Mouse (Mus musculus): ENCODE results near the gene 3110040N11Rik. TPM values are rescaled to one million over a fixed set of nuclear protein-coding genes. Genes with fewer than 3 reads are reported as not detected.

3110040N11Rik gene
- polyA plus RNA-seq, 1 experiment from 2014 or later = 30.3 TPM

GRCm38 (mm10) chr7:81775325-81775724 is 14.0 kb downstream of the 3110040N11Rik start:
- Histone ChIP-seq H3K9ac (replicated peaks; ENCODE audit: low read depth) (no peak overlapping the region), H3K4me1 (ENCODE audit: insufficient read depth, low read depth, low read length) (no peaks in the 10 kb centered on the region), H3K4me2 (replicated peaks; ENCODE audit: low read depth, low read length) (no peak overlapping the region), H3K27ac (ENCODE audit: low read length) (no peak overlapping the region), H3K4me3 (ENCODE audit: low read depth, low read length) (no peak overlapping the region), H3K9me3 (ENCODE audit: low read length) (no peaks in the 10 kb centered on the region), H3K27me3 (replicated peaks; ENCODE audit: insufficient read depth, low read length) (no peaks in the 10 kb centered on the region), H3K36me3 (ENCODE audit: insufficient read depth, low read length) (peaks cover under 1% of the 10 kb centered on the region; the same call in 1 of the 2 replicates)
- WGBS = 70% methylated on average over 5 of the region's 5 CpGs
- no peak for ATAC-seq
- TF ChIP-seq EP300 (IDR thresholded peaks at IDR 0.05) = no peak
- no peak for DNase-seq (ENCODE audit: low spot score)

GRCm38 (mm10) chr7:81772786-81773539 is 16.3 kb downstream of the 3110040N11Rik start:
- Histone ChIP-seq H3K27ac (ENCODE audit: low read length) (no peak overlapping the region), H3K9ac (replicated peaks; ENCODE audit: low read depth) (no peak overlapping the region), H3K27me3 (replicated peaks; ENCODE audit: insufficient read depth, low read length) (no peaks in the 10 kb centered on the region), H3K4me2 (replicated peaks; ENCODE audit: low read depth, low read length) (no peak overlapping the region), H3K4me3 (ENCODE audit: low read depth, low read length) (no peak overlapping the region), H3K36me3 (ENCODE audit: insufficient read depth, low read length) (no peaks in the 10 kb centered on the region), H3K9me3 (ENCODE audit: low read length) (no peaks in the 10 kb centered on the region), H3K4me1 (ENCODE audit: insufficient read depth, low read depth, low read length) (no peaks in the 10 kb centered on the region)
- DNase-seq (ENCODE audit: low spot score) = no peak
- no peak for ATAC-seq
- TF ChIP-seq EP300 (IDR thresholded peaks at IDR 0.05) (no peak), CTCF (IDR thresholded peaks at IDR 0.05) (no peak)
- WGBS = 60% methylated on average over 10 of the region's 10 CpGs

- 2% methylated on average over 57 of the region's 60 CpGs for WGBS
- TF ChIP-seq CTCF (IDR thresholded peaks at IDR 0.05) (peak; percentile 56), EP300 (IDR thresholded peaks at IDR 0.05) (no peak)
- H3K27ac ChIP-seq (ENCODE audit: low read length) = peak overlapping the region; percentile 94
- H3K9ac ChIP-seq (replicated peaks; ENCODE audit: low read depth) = peak overlapping the region; percentile 94
- no peaks in the 10 kb centered on the region for H3K36me3 ChIP-seq (ENCODE audit: insufficient read depth, low read length)
- peak overlapping the region; percentile 83 for H3K4me2 ChIP-seq (replicated peaks; ENCODE audit: low read depth, low read length)
- peak overlapping the region; percentile 95 for H3K4me3 ChIP-seq (ENCODE audit: low read depth, low read length)
- DNase-seq (ENCODE audit: low spot score) (peak; percentile 52), ATAC-seq (peak; percentile 78)
- no peaks in the 10 kb centered on the region for H3K27me3 ChIP-seq (replicated peaks; ENCODE audit: insufficient read depth, low read length)
- 0 out of 2 replicates have a peak, but pooled peaks cover 3% of the 10 kb centered on the region for H3K4me1 ChIP-seq (ENCODE audit: insufficient read depth, low read depth, low read length)
- no peaks in the 10 kb centered on the region for H3K9me3 ChIP-seq (ENCODE audit: low read length)
Measured at GRCm38 (mm10) chr7:81763110-81763845, 26.0 kb downstream of the 3110040N11Rik start.

- Histone ChIP-seq H3K9ac (replicated peaks; ENCODE audit: low read depth) (peak within 1 kb of the TSS; percentile 94), H3K9me3 (ENCODE audit: low read length) (no peaks in the 10 kb centered on the region), H3K4me1 (ENCODE audit: insufficient read depth, low read depth, low read length) (0 out of 2 replicates have a peak, but pooled peaks cover 3% of the 10 kb centered on the region), H3K27ac (ENCODE audit: low read length) (peak within 1 kb of the TSS; percentile 94), H3K36me3 (ENCODE audit: insufficient read depth, low read length) (no peaks in the 10 kb centered on the region), H3K4me3 (ENCODE audit: low read depth, low read length) (peak within 1 kb of the TSS; percentile 95), H3K27me3 (replicated peaks; ENCODE audit: insufficient read depth, low read length) (no peaks in the 10 kb centered on the region), H3K4me2 (replicated peaks; ENCODE audit: low read depth, low read length) (peak within 1 kb of the TSS; percentile 83)
- under 1% methylated on average over 51 of the region's 56 CpGs for WGBS
- peak; percentile 99 for ATAC-seq
- peak; percentile 90 for TF ChIP-seq EP300 (IDR thresholded peaks at IDR 0.05)
- TF ChIP-seq CTCF (IDR thresholded peaks at IDR 0.05) = peak; percentile 24; the same call in 1 of the 2 replicates
- DNase-seq (ENCODE audit: low spot score) = peak; percentile 98
Measured at GRCm38 (mm10) chr7:81762180-81763109, 26.8 kb downstream of the 3110040N11Rik start, which contains the start of gene Ramac. TSS of gene Ramac (plus strand) at chr7:81762925.

GRCm38 (mm10) chr7:81747956-81748355 is 41.3 kb downstream of the 3110040N11Rik start:
- DNase-seq (ENCODE audit: low spot score) (no peak), ATAC-seq (no peak)
- H3K4me3 ChIP-seq (ENCODE audit: low read depth, low read length) = no peak overlapping the region
- H3K9me3 ChIP-seq (ENCODE audit: low read length) = 0 out of 2 replicates have a peak, but pooled peaks cover 2% of the 10 kb centered on the region
- no peak overlapping the region for H3K9ac ChIP-seq (replicated peaks; ENCODE audit: low read depth)
- no peak overlapping the region for H3K27ac ChIP-seq (ENCODE audit: low read length)
- H3K4me2 ChIP-seq (replicated peaks; ENCODE audit: low read depth, low read length) = no peak overlapping the region
- no peaks in the 10 kb centered on the region for H3K27me3 ChIP-seq (replicated peaks; ENCODE audit: insufficient read depth, low read length)
- no peaks in the 10 kb centered on the region for H3K36me3 ChIP-seq (ENCODE audit: insufficient read depth, low read length)
- 69% methylated on average over 3 of the region's 3 CpGs for WGBS
- TF ChIP-seq CTCF (IDR thresholded peaks at IDR 0.05) = no peak
- no peak for TF ChIP-seq EP300 (IDR thresholded peaks at IDR 0.05)
- H3K4me1 ChIP-seq (ENCODE audit: insufficient read depth, low read depth, low read length) = no peaks in the 10 kb centered on the region
